Comparison of ENCODE assay signal across 22 mouse cellular contexts in the genomic region with DNA sequence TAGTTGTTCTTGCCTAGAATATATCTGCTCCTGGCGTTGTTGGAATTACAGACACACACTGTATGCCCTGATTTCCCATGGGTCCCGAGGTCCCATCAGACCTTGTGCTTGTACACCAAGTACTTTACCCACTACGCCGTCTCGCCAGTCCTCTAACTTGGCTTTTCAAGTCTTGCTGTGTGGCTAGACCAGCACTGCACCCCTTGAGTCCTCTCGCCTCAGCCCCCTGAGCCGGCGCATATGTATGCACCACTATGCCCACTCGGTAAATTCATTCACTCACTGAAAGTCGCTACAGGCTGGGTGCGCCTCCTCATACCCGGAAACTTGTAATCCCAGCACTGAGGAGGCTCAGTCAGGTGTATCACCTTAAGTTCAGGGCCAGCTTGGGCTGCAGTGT. TPM values are rescaled to one million over a fixed set of nuclear protein-coding genes. Genes with fewer than 3 reads are reported as not detected.
DNase-seq lines count a peak whose midpoint lies in the region; ATAC-seq lines count a peak whose summit lies in the region.
"Had no signal": no experiment of that assay in that cellular context is flagged by ENCODE, and none has a peak within 500 bp of the region (broad histone marks: within the 10 kb centered on the region; RNA-seq: fewer than 3 reads in every experiment).

No protein-coding gene starts in this region.

- DNase-seq in hindbrain, embryonic 14.5 days (ENCODE audit: low spot score) = no peak
- DNase-seq in midbrain, embryonic 11.5 days (ENCODE audit: low spot score, missing footprints) = peak; percentile 69
- DNase-seq in midbrain, embryonic 10.5 days (ENCODE audit: low spot score) = no peak
- DNase-seq in neural tube, embryonic 10.5 days (ENCODE audit: extremely low spot score, low spot score) = no peak
- DNase-seq: adrenal gland, adult 2 months; adrenal gland, postnatal 10 days; adrenal gland, postnatal 25 days; cerebellum, adult 11 months; cerebellum, adult 18-20 months; cerebellum, adult 8-10 months; cerebellum, adult 9-11 months; cerebellum, postnatal 14 days; cerebellum, postnatal 36 days; embryo, embryonic 11 days had no signal

- H3K4me3 ChIP-seq in hindbrain, embryonic 16.5 days (ENCODE audit: low read length) = no peak overlapping the region
- no peak overlapping the region for H3K4me3 ChIP-seq in hindbrain, embryonic 14.5 days (replicated peaks; ENCODE audit: low read length)
- H3K4me3 ChIP-seq in midbrain, embryonic 11.5 days (ENCODE audit: low read depth, low read length) = no peak overlapping the region
- H3K4me3 ChIP-seq in midbrain, embryonic 10.5 days = no peak overlapping the region
- no peak overlapping the region for H3K4me3 ChIP-seq in neural tube, embryonic 15.5 days (replicated peaks)
- H3K4me3 ChIP-seq: embryonic facial prominence, embryonic 13.5 days; embryonic facial prominence, embryonic 15.5 days; erythroblast, embryonic 14.5 days; forebrain, embryonic 10.5 days; forebrain, embryonic 12.5 days had no signal

- WGBS in hindbrain, embryonic 16.5 days = 89% methylated on average over 12 of the region's 12 CpGs
- WGBS in hindbrain, embryonic 14.5 days = 88% methylated on average over 12 of the region's 12 CpGs
- WGBS in midbrain, embryonic 11.5 days = 96% methylated on average over 12 of the region's 12 CpGs
- 95% methylated on average over 12 of the region's 12 CpGs for WGBS in midbrain, embryonic 10.5 days
- WGBS in neural tube, embryonic 15.5 days = 90% methylated on average over 12 of the region's 12 CpGs

- no peaks in the 10 kb centered on the region for H3K27me3 ChIP-seq in hindbrain, embryonic 16.5 days (replicated peaks; ENCODE audit: control insufficient read depth, insufficient read depth, low read length)
- H3K27me3 ChIP-seq in hindbrain, embryonic 14.5 days (ENCODE audit: control insufficient read depth, insufficient read depth, low read length) = no peaks in the 10 kb centered on the region
- H3K27me3 ChIP-seq in midbrain, embryonic 11.5 days (ENCODE audit: control insufficient read depth, insufficient read depth, low read length) = no peaks in the 10 kb centered on the region
- H3K27me3 ChIP-seq in midbrain, embryonic 10.5 days (ENCODE audit: low read depth, poor library complexity, severe bottlenecking) = no peaks in the 10 kb centered on the region
- H3K27me3 ChIP-seq in neural tube, embryonic 15.5 days (replicated peaks) = no peaks in the 10 kb centered on the region
- H3K27me3 ChIP-seq: embryonic facial prominence, embryonic 13.5 days; embryonic facial prominence, embryonic 15.5 days; forebrain, embryonic 12.5 days had no signal

- H3K9me3 ChIP-seq in hindbrain, embryonic 16.5 days (ENCODE audit: control insufficient read depth, low read length) = no peaks in the 10 kb centered on the region
- H3K9me3 ChIP-seq in hindbrain, embryonic 14.5 days (ENCODE audit: control insufficient read depth, low read length) = no peaks in the 10 kb centered on the region
- no peaks in the 10 kb centered on the region for H3K9me3 ChIP-seq in midbrain, embryonic 11.5 days (ENCODE audit: control insufficient read depth, low read length)
- H3K9me3 ChIP-seq in midbrain, embryonic 10.5 days (replicated peaks) = no peaks in the 10 kb centered on the region
- no peaks in the 10 kb centered on the region for H3K9me3 ChIP-seq in neural tube, embryonic 15.5 days (replicated peaks)
- H3K9me3 ChIP-seq: embryonic facial prominence, embryonic 13.5 days; embryonic facial prominence, embryonic 15.5 days; forebrain, embryonic 10.5 days; forebrain, embryonic 12.5 days had no signal

- no peak overlapping the region for H3K4me2 ChIP-seq in hindbrain, embryonic 16.5 days (ENCODE audit: low read length)
- H3K4me2 ChIP-seq in hindbrain, embryonic 14.5 days (replicated peaks) = no peak overlapping the region
- no peak overlapping the region for H3K4me2 ChIP-seq in midbrain, embryonic 11.5 days
- no peak overlapping the region for H3K4me2 ChIP-seq in neural tube, embryonic 15.5 days
- H3K4me2 ChIP-seq: embryonic facial prominence, embryonic 13.5 days; embryonic facial prominence, embryonic 15.5 days; forebrain, embryonic 12.5 days had no signal

- no peaks in the 10 kb centered on the region for H3K36me3 ChIP-seq in hindbrain, embryonic 16.5 days (ENCODE audit: control insufficient read depth, insufficient read depth, low read length)
- H3K36me3 ChIP-seq in hindbrain, embryonic 14.5 days (replicated peaks; ENCODE audit: control insufficient read depth, insufficient read depth) = no peaks in the 10 kb centered on the region
- H3K36me3 ChIP-seq in midbrain, embryonic 11.5 days (ENCODE audit: control insufficient read depth, insufficient read depth, low read length) = no peaks in the 10 kb centered on the region
- peaks cover 13% of the 10 kb centered on the region; the same call in 1 of the 2 replicates for H3K36me3 ChIP-seq in midbrain, embryonic 10.5 days
- H3K36me3 ChIP-seq in neural tube, embryonic 15.5 days = no peaks in the 10 kb centered on the region
- H3K36me3 ChIP-seq: embryonic facial prominence, embryonic 13.5 days; embryonic facial prominence, embryonic 15.5 days had no signal

- no peak overlapping the region for H3K9ac ChIP-seq in hindbrain, embryonic 16.5 days (ENCODE audit: low read depth, low read length)
- no peak overlapping the region for H3K9ac ChIP-seq in hindbrain, embryonic 14.5 days
- no peak overlapping the region for H3K9ac ChIP-seq in midbrain, embryonic 11.5 days (ENCODE audit: low read length)
- H3K9ac ChIP-seq in neural tube, embryonic 15.5 days (replicated peaks) = no peak overlapping the region
- H3K9ac ChIP-seq: embryonic facial prominence, embryonic 13.5 days; embryonic facial prominence, embryonic 15.5 days; forebrain, embryonic 12.5 days had no signal

- peaks cover 11% of the 10 kb centered on the region; the same call in 1 of the 2 replicates for H3K4me1 ChIP-seq in hindbrain, embryonic 16.5 days (ENCODE audit: control insufficient read depth, insufficient read depth, low read depth, low read length)
- H3K4me1 ChIP-seq in hindbrain, embryonic 14.5 days (replicated peaks; ENCODE audit: control insufficient read depth, insufficient read depth, low read length) = peaks cover 16% of the 10 kb centered on the region; the same call in 1 of the 2 replicates
- no peaks in the 10 kb centered on the region for H3K4me1 ChIP-seq in midbrain, embryonic 11.5 days (ENCODE audit: control insufficient read depth, insufficient read depth, low read length)
- H3K4me1 ChIP-seq in midbrain, embryonic 10.5 days = peaks cover 7% of the 10 kb centered on the region; the same call in 1 of the 2 replicates
- peaks cover 13% of the 10 kb centered on the region for H3K4me1 ChIP-seq in neural tube, embryonic 15.5 days
- H3K4me1 ChIP-seq: embryonic facial prominence, embryonic 15.5 days; forebrain, embryonic 10.5 days had no signal

- ATAC-seq in hindbrain, embryonic 16.5 days = peak; percentile 26; the same call in 1 of the 2 replicates
- no peak for ATAC-seq in hindbrain, embryonic 14.5 days (ENCODE audit: low FRiP score)
- no peak for ATAC-seq in midbrain, embryonic 11.5 days (ENCODE audit: low FRiP score)
- ATAC-seq in neural tube, embryonic 15.5 days (ENCODE audit: low FRiP score) = peak; percentile 23; the same call in 1 of the 2 replicates
- ATAC-seq: forebrain, embryonic 14.5 days had no signal

- H3K27ac ChIP-seq in hindbrain, embryonic 16.5 days (ENCODE audit: low read depth, low read length) = no peak overlapping the region
- H3K27ac ChIP-seq in hindbrain, embryonic 14.5 days = no peak overlapping the region
- no peak overlapping the region for H3K27ac ChIP-seq in midbrain, embryonic 11.5 days (ENCODE audit: low read depth, low read length)
- no peak overlapping the region for H3K27ac ChIP-seq in midbrain, embryonic 10.5 days (replicated peaks)
- no peak overlapping the region for H3K27ac ChIP-seq in neural tube, embryonic 15.5 days (replicated peaks)
- H3K27ac ChIP-seq: embryonic facial prominence, embryonic 13.5 days; embryonic facial prominence, embryonic 15.5 days; forebrain, embryonic 10.5 days; forebrain, embryonic 12.5 days had no signal

RNA-seq across cellular contexts. Expression of gene Wasf1, which starts 12.5 kb away (rescaled TPM):
- 98.1 and 123 TPM in 2 replicates for polyA plus RNA-seq in hindbrain, embryonic 16.5 days (2015; fragmentation: Nextera tagmentation; extraction: Ambion mirVana)
- polyA plus RNA-seq in hindbrain, embryonic 14.5 days (2014; fragmentation: Nextera tagmentation; extraction: Ambion mirVana) = 105 and 113 TPM in 2 replicates
- 49.1 and 55.3 TPM in 2 replicates for polyA plus RNA-seq in midbrain, embryonic 11.5 days (2014; fragmentation: Nextera tagmentation; extraction: Ambion mirVana)
- polyA plus RNA-seq in midbrain, embryonic 10.5 days (2016; fragmentation: Nextera tagmentation; extraction: Ambion mirVana) = 52.9 and 61.0 TPM in 2 replicates
- 98.8 and 105 TPM in 2 replicates for polyA plus RNA-seq in neural tube, embryonic 15.5 days (2015; fragmentation: Nextera tagmentation; extraction: Ambion mirVana)

RNA-seq across cellular contexts. Expression of gene Cdc40, which starts 12.7 kb away (rescaled TPM):
- polyA plus RNA-seq in hindbrain, embryonic 16.5 days (2015; fragmentation: Nextera tagmentation; extraction: Ambion mirVana) = 18.8 and 22.1 TPM in 2 replicates
- polyA plus RNA-seq in hindbrain, embryonic 14.5 days (2014; fragmentation: Nextera tagmentation; extraction: Ambion mirVana) = 22.5 TPM in 2 replicates
- 38.7 and 38.9 TPM in 2 replicates for polyA plus RNA-seq in midbrain, embryonic 11.5 days (2014; fragmentation: Nextera tagmentation; extraction: Ambion mirVana)
- 34.1 and 34.8 TPM in 2 replicates for polyA plus RNA-seq in midbrain, embryonic 10.5 days (2016; fragmentation: Nextera tagmentation; extraction: Ambion mirVana)
- 22.9 and 25.4 TPM in 2 replicates for polyA plus RNA-seq in neural tube, embryonic 15.5 days (2015; fragmentation: Nextera tagmentation; extraction: Ambion mirVana)

Comparison
In these comparisons a context has a peak if more than half of its experiments do, and no peak if none do; other contexts are left out.
1. ATAC-seq: peak in hindbrain, embryonic 16.5 days (single experiment) and neural tube, embryonic 15.5 days (single experiment); none in hindbrain, embryonic 14.5 days (single experiment) and midbrain, embryonic 11.5 days (single experiment).